Mouse (Mus musculus) kidney, embryonic 15.5 days (tissue): ENCODE data around the gene Gm19935. TPM values are rescaled to one million over a fixed set of nuclear protein-coding genes. Genes with fewer than 3 reads are reported as not detected.

Source experiments
- ATAC-seq: fragments of 200-750 bp; cut with Nextera tagmentation; replicated peaks from 2 replicates; pipeline ENCODE4 v1.8.0; 2017; ENCODE audit warnings: moderate TSS enrichment; ENCODE audit not compliant: low FRiP score
- H3K27ac ChIP-seq: fragments of 300-500 bp; sonication (generic); 2 replicates; pipeline ENCODE4 v1.5.1; 2015; ENCODE audit warnings: mild to moderate bottlenecking, inconsistent platforms
- H3K27me3 ChIP-seq: fragments of 300-500 bp; sonication (generic); 2 replicates; pipeline ENCODE4 v1.6.1; 2015; ENCODE audit warnings: inconsistent platforms
- H3K36me3 ChIP-seq: fragments of 300-500 bp; sonication (generic); 2 replicates; pipeline ENCODE4 v1.6.1; 2015; ENCODE audit warnings: inconsistent platforms
- H3K4me1 ChIP-seq: fragments of 300-500 bp; sonication (generic); 2 replicates; pipeline ENCODE4 v1.6.1; 2015; ENCODE audit warnings: inconsistent platforms
- H3K4me2 ChIP-seq: fragments of 300-500 bp; sonication (generic); 2 replicates; pipeline ENCODE4 v1.6.1; 2015; ENCODE audit warnings: moderate library complexity, mild to moderate bottlenecking, inconsistent platforms
- H3K4me3 ChIP-seq: fragments of 300-500 bp; sonication (generic); replicated peaks from 2 replicates; pipeline ENCODE4 v1.5.1; 2015; ENCODE audit warnings: mild to moderate bottlenecking, inconsistent platforms
- H3K9ac ChIP-seq: fragments of 300-500 bp; sonication (generic); 2 replicates; pipeline ENCODE4 v1.6.1; 2015; ENCODE audit warnings: mild to moderate bottlenecking, inconsistent platforms
- H3K9me3 ChIP-seq: fragments of 300-500 bp; sonication (generic); replicated peaks from 2 replicates; pipeline ENCODE4 v1.6.1; 2016; ENCODE audit warnings: inconsistent platforms
- whole genome bisulfite sequencing: fragments of 180-500 bp; shearing (Covaris S2); methylation state at CpG from one replicate; pipeline ENCODE4 v1.1.7; 2015; ENCODE audit warnings: mixed read lengths; 5-methylcytosine and 5-hydroxymethylcytosine counted together
- polyA plus RNA-seq: library from polyadenylated mRNA; unstranded; fragments of >200 nt; fragmentation: Nextera tagmentation; extraction: Ambion mirVana; gene quantifications from 2 replicates; pipeline ENCODE4 v1.2.1, GENCODE M21; 2015

Gene Gm19935
- polyA plus RNA-seq, 1 experiment from 2014 or later = not detected

DNA sequence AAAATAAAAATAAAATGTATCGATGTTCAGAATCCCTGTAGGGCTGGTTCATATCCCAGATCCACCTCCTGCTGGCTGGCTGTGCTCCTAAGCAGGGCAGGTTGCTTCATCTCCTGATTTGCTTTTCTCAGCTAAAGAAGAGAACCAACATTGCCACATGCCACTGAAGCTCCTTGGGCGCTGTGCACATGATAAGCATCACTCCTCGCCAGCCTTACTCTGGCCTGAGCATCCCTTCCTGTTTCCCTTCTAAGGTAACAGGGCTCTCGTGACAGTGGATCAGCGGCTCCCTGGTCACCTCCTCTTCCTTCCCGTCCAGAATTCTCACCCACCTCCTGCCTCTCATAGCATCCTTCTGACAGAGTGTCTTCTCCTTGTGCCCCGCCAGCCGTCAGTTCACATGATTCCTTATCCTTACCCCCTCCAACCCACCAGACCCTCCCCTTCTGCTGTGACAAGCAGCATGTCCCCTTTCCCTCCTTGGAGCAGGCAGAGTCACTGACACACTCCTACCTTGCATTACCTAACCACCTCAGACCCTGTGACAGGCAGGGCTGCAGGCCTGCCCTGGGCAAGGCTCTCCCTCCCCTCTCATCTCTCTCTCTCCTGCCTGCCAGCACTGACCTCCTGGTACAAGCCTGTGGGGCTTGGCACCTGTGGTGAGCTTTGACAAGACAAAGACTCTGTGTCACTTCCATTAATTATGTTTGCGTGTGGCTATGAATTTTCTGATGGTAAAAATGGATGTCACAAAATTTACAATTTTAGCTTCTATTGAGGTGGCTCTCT lies 27.2 kb upstream of the Gm19935 start:
- WGBS = 69% methylated on average over 9 of the region's 9 CpGs
- Histone ChIP-seq H3K4me2 (no peak overlapping the region), H3K4me1 (peaks cover 7% of the 10 kb centered on the region; the same call in 1 of the 2 replicates), H3K9ac (no peak overlapping the region), H3K9me3 (no peaks in the 10 kb centered on the region), H3K27me3 (no peaks in the 10 kb centered on the region), H3K36me3 (no peaks in the 10 kb centered on the region), H3K27ac (no peak overlapping the region), H3K4me3 (no peak overlapping the region)
- no peak for ATAC-seq

DNA sequence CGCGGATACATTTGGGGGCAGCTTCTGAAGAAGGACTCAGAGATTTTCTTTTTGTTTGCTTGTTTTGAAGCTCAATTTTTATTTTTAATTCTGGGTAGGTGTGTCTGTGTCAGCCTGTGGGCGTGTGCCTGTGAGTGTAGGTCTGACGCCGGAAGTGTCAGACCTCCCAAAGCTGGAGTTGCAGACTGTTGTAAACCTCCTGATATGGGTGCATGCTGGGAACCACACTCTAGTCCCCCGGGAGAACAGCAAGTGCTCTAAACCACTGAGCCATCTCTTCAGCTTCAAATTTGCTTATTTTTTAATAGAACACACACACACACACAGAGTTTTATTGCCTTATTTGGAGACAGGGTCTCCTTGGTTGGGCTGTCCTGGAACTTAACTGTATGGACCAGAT lies 25.9 kb upstream of the Gm19935 start:
- H3K4me1 ChIP-seq = 0 out of 2 replicates have a peak, but pooled peaks cover 3% of the 10 kb centered on the region
- ATAC-seq = no peak
- no peaks in the 10 kb centered on the region for H3K36me3 ChIP-seq
- H3K4me2 ChIP-seq = no peak overlapping the region
- no peaks in the 10 kb centered on the region for H3K27me3 ChIP-seq
- 82% methylated on average over 6 of the region's 6 CpGs for WGBS
- no peaks in the 10 kb centered on the region for H3K9me3 ChIP-seq
- no peak overlapping the region for H3K27ac ChIP-seq
- H3K9ac ChIP-seq = no peak overlapping the region
- H3K4me3 ChIP-seq = no peak overlapping the region

DNA sequence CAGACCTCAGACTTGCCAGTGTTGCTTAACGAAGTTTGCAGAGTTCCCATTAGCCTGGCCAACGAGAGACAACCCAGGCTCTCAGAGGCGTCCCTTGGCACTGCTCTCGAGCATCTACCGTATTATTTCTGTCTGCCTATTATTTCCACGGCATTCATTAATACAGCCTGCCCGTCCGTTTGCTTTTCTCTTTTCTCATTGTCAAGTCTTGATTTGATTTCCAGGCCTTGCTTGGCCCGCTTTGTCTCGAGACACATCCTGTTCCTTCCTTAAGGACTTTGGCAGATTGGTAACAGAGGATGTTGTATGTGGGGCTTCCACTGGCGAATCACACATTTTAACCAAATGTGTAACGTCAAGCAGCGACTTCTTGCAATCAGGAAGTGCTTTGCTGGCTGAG lies 24.1 kb upstream of the Gm19935 start:
- no peak overlapping the region for H3K4me3 ChIP-seq
- no peaks in the 10 kb centered on the region for H3K36me3 ChIP-seq
- no peaks in the 10 kb centered on the region for H3K27me3 ChIP-seq
- no peak overlapping the region for H3K9ac ChIP-seq
- no peak overlapping the region for H3K4me2 ChIP-seq
- H3K4me1 ChIP-seq = 0 out of 2 replicates have a peak, but pooled peaks cover 3% of the 10 kb centered on the region
- H3K9me3 ChIP-seq = no peaks in the 10 kb centered on the region
- 74% methylated on average over 13 of the region's 13 CpGs for WGBS
- no peak overlapping the region for H3K27ac ChIP-seq
- no peak for ATAC-seq

DNA sequence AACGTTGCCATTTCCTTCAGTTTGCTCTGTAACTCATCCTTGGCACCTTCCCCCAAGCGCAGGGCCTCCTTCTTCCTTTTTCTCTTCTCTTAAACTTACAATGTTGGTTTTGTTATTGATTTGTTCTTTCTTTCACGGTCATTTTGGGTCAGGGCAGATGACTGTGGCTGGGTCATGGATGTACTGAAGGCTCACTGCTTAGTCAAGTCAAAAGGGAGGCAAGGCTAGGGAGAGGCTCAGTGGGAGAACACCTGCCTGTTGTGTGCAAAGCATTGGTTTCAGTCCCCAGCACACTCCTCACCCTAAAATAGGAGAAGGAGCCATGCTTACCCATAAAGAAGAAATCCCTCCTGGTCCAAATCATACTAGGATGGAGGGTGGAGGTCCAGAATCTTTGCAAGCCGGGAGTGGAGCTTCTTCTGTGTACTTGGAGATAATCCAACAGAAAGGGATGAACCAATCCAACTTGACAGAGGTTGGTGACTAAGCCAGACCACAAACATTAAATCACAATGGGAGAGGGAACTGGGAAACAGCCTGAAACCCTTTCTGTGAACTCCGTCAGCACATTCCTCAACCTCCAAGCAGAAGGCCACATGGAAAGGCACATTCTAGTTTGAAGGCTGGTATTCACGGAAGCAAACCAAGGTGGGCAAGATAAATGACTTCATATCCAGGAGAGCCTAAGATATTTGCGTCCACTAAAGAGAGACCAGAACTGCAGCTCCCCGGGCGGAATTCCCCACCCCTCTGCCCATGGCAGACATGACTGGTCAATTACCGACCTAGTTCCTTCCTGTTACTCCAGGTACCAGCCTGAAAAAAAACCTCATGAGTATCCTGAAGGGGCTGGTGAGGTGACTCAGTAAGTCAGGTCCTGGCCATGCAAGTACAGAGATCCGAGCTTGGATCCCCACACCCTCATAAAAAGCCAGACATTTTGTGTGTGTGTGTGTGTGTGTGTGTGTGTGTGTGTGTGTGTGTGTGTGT lies 22.8 kb upstream of the Gm19935 start:
- Histone ChIP-seq H3K4me1 (0 out of 2 replicates have a peak, but pooled peaks cover 3% of the 10 kb centered on the region), H3K4me2 (no peak overlapping the region), H3K27me3 (no peaks in the 10 kb centered on the region), H3K9ac (no peak overlapping the region), H3K4me3 (no peak overlapping the region), H3K9me3 (no peaks in the 10 kb centered on the region), H3K36me3 (no peaks in the 10 kb centered on the region), H3K27ac (no peak overlapping the region)
- no peak for ATAC-seq
- WGBS = 74% methylated on average over 11 of the region's 11 CpGs

DNA sequence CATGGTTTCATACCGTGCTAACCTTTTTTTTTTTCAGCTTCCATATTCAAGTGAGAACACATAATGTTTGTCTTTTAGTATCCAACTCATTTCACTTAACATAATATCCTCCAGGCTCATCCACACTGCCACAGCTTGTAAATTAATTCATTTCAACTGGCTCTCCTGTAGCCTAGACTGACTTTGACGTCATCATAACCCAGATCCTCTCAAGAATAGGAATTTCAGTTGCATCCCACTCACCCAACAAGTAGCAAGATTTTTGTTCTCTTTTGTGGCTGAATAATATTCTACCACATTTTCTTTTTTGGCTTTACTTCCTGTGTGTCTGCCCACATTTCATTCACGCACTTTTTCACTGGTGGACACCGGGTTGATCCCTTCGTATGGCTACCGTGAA lies 20.2 kb upstream of the Gm19935 start:
- Histone ChIP-seq H3K27ac (no peak overlapping the region), H3K9ac (no peak overlapping the region), H3K4me1 (peaks cover 6% of the 10 kb centered on the region; the same call in 1 of the 2 replicates), H3K4me2 (no peak overlapping the region), H3K27me3 (no peaks in the 10 kb centered on the region), H3K9me3 (no peaks in the 10 kb centered on the region), H3K36me3 (no peaks in the 10 kb centered on the region), H3K4me3 (no peak overlapping the region)
- ATAC-seq = no peak
- 89% methylated on average over 6 of the region's 6 CpGs for WGBS

DNA sequence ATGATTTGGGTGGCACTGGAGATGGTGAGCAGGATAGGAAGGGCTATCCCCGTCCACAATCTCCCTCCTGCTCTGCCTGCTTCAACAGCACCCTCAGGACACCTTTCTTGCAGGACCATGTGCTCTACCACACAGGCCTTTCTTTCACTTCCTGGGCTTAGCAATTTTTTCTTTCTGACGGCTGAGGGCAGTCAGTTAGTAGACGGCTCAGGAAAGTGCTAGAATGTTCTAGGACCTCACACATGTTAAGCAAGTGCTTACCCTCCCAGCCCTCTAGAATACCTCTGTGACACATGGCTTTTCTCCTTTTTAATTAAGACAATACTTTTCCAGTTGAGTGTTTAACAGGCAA lies 17.1 kb upstream of the Gm19935 start:
- Histone ChIP-seq H3K4me3 (no peak overlapping the region), H3K9ac (no peak overlapping the region), H3K27ac (no peak overlapping the region), H3K4me1 (peaks cover 14% of the 10 kb centered on the region), H3K4me2 (no peak overlapping the region), H3K9me3 (no peaks in the 10 kb centered on the region), H3K27me3 (no peaks in the 10 kb centered on the region), H3K36me3 (no peaks in the 10 kb centered on the region)
- no peak for ATAC-seq
- WGBS = 74% methylated on average over 3 of the region's 3 CpGs

DNA sequence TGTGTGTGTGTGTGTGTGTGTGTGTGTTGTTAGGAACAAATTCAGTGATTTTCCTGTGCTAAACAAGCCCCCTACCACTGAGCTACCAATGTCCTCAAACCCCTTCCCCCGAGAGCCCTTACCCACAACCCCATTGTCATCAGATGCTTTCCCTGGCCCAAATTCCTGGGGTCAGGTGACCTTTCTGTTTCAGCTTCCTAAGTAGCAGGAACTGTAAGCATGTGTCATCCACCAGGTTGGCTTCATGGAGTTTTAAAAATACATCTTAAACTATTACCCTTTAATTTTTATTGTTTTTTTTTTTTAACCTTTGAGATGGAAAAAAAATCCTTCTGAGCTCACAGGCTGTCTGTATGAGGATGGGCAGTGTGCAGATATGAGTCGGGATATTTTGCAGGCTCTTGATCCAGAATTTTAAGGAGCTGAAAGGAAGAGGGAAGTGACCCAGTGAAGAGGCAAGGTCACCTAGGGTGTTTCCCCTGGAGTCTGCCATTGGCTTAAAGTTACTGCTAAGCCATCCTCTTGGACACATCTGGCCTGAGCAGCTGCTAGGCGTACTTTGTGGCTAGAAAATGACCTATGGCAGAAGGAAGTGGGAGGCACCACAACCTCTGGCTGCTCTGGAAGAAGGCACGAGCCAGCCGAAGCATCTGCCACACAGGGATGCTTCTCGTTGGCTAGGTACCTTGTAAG lies 16.6 kb upstream of the Gm19935 start:
- 55% methylated on average over 6 of the region's 6 CpGs for WGBS
- no peak overlapping the region for H3K9ac ChIP-seq
- no peak overlapping the region for H3K4me2 ChIP-seq
- no peak overlapping the region for H3K4me3 ChIP-seq
- no peaks in the 10 kb centered on the region for H3K9me3 ChIP-seq
- no peak for ATAC-seq
- H3K4me1 ChIP-seq = peaks cover 19% of the 10 kb centered on the region
- H3K27ac ChIP-seq = no peak overlapping the region
- H3K27me3 ChIP-seq = no peaks in the 10 kb centered on the region
- H3K36me3 ChIP-seq = no peaks in the 10 kb centered on the region

DNA sequence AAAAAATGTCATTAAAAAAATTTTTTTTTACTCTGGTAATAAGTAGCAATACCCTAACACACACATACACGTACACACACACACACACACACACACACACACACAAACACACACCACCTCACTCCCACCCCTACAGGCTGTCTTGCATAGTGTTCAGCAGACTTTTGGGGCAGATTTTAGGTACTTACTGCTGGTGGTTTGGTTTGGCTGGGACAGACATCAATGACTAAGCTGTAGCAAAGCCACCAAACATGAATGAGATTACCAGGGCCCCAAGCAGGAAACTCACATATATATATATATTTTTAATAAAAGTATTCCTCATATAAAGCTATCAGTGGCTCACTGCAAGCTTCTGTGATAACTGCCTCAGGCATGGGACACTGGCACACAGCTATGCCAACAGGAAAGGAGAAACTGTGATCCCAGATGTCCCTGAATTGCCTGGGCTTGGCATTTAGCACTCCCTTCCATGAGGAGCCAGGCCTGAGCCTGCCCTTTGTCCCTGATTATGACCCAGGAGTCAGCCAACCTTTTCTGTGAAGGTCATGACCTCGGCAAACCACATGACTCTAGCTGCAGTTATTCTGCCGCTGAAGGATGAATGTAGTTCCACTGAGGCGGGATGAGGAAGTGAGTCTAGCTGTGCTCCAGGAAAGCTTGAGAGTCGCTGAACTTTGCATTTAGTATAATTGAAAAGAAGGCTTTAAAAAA lies 15.5 kb upstream of the Gm19935 start:
- peaks cover 25% of the 10 kb centered on the region for H3K4me1 ChIP-seq
- no peaks in the 10 kb centered on the region for H3K36me3 ChIP-seq
- no peak overlapping the region for H3K9ac ChIP-seq
- no peak overlapping the region for H3K4me3 ChIP-seq
- no peak overlapping the region for H3K27ac ChIP-seq
- ATAC-seq = no peak
- no peak overlapping the region for H3K4me2 ChIP-seq
- H3K9me3 ChIP-seq = no peaks in the 10 kb centered on the region
- 48% methylated on average over 5 of the region's 5 CpGs for WGBS
- H3K27me3 ChIP-seq = no peaks in the 10 kb centered on the region

DNA sequence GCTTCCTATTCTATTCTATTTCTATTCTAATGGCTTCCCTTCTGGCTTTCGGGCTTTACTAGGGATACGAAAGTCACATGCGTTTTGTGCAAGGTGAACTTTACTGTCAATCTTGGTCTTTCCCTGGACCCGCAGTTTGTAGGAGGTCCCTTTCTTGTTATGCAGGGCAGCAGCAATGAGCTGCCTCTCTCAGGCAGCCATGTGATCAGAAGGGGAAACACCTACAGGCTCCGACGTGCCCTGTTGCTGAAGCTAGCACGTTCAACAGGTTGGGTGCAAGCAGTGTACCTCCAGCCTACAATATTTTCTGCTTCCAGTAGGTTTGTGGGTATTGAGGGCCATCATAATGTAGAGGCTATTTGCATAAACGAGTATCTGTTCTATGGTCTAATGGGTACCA lies 13.8 kb upstream of the Gm19935 start:
- Histone ChIP-seq H3K4me2 (no peak overlapping the region), H3K9me3 (no peaks in the 10 kb centered on the region), H3K4me3 (no peak overlapping the region), H3K9ac (no peak overlapping the region), H3K27me3 (no peaks in the 10 kb centered on the region), H3K36me3 (no peaks in the 10 kb centered on the region), H3K27ac (no peak overlapping the region), H3K4me1 (peaks cover 25% of the 10 kb centered on the region)
- 68% methylated on average over 8 of the region's 8 CpGs for WGBS
- ATAC-seq = no peak

DNA sequence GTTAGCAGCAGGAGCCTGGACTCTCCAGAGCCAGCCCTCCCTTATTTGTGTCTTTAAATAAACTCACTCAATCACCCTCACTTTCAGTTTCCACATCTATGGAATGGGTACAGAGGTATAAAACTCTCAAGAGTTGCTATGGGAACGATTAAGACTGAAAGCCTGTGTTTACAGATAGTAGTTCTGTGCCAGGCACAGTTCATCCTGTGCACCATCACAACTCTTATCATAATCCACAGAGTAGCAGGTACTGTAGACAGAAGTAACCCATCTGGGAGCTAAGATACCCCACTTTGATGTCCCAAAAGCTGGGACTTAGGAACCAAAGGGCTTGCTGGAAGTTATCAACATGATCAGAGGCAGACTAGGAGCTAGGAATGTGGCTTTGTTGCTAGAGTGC lies 12.6 kb upstream of the Gm19935 start:
- Histone ChIP-seq H3K27me3 (no peaks in the 10 kb centered on the region), H3K9me3 (no peaks in the 10 kb centered on the region), H3K9ac (no peak overlapping the region), H3K4me3 (no peak overlapping the region), H3K27ac (no peak overlapping the region), H3K36me3 (no peaks in the 10 kb centered on the region), H3K4me1 (peaks cover 25% of the 10 kb centered on the region), H3K4me2 (peak overlapping the region; percentile 82)
- ATAC-seq = no peak
- 88% methylated on average over 1 of the region's 1 CpGs for WGBS

DNA sequence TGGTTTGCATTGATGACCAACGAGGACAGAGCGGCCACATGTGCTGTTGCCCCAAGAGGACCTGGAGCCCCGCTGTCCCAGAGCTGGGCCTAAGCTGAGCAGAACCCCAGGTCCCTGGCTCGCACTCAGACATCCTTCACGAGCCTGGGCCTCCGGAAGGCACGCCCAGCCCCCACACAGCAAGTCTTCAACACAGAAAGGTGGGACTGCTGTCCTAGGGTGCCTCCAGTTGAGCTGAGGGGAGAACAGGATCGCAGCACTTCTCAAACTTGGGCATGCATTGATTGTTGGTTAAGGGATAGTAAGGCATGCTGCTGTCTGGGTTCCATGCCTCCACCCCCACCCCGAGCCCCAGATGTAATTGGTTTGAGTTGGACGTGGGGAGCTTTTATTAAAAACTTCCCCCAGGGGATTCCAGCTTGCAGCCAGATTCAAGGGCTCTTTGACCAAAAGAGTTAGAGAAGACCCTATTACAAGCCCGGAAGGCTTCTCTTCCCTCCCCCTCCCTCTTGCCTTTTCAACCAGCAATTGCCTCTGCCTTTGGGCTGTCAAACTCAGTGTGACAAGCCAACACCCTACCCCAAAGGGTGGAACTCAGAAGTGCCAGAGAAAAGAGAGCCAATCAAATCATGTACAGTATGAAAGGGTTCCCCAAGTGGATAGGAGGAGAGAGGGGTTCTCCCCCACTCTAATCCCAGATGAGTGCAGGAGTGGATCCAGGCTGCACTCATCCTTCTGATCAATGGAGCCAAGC lies 12.0 kb upstream of the Gm19935 start:
- 2% methylated on average over 11 of the region's 11 CpGs for WGBS
- no peaks in the 10 kb centered on the region for H3K36me3 ChIP-seq
- peak overlapping the region; percentile 46 for H3K9ac ChIP-seq
- peak overlapping the region; percentile 55 for H3K4me3 ChIP-seq
- peak overlapping the region; percentile 82 for H3K4me2 ChIP-seq
- no peaks in the 10 kb centered on the region for H3K27me3 ChIP-seq
- H3K27ac ChIP-seq = peak overlapping the region; percentile 66
- peaks cover 25% of the 10 kb centered on the region for H3K4me1 ChIP-seq
- peak; percentile 77 for ATAC-seq
- H3K9me3 ChIP-seq = no peaks in the 10 kb centered on the region
